Mouse (Mus musculus): ENCODE data around the gene Hist1h3a. TPM values are rescaled to one million over a fixed set of nuclear protein-coding genes. Genes with fewer than 3 reads are reported as not detected.
"Not testable (repeated sequence)": the region's sequence is repeated elsewhere in the genome, so short reads cannot be mapped to it uniquely, and the experiment has no call there.

Hist1h3a gene
- polyA plus RNA-seq, 1 experiment from 2014 or later = 3.6 TPM

- Histone ChIP-seq H3K36me3 (replicated peaks) (no peaks in the 10 kb centered on the region), H3K27me3 (ENCODE audit: poor library complexity, severe bottlenecking) (no peaks in the 10 kb centered on the region), H3K4me1 (peaks cover 39% of the 10 kb centered on the region), H3K4me3 (peak overlapping the region; percentile 56), H3K9me3 (no peaks in the 10 kb centered on the region), H3K27ac (peak overlapping the region; percentile 91)
- 66% methylated on average over 4 of the region's 4 CpGs for WGBS
- DNase-seq (ENCODE audit: extremely low spot score, low spot score) = no peak
Measured at GRCm38 (mm10) chr13:23753314-23754078, 8.7 kb downstream of the Hist1h3a start.

GRCm38 (mm10) chr13:23752742-23753172 is 9.4 kb downstream of the Hist1h3a start:
- Histone ChIP-seq H3K27me3 (ENCODE audit: poor library complexity, severe bottlenecking) (no peaks in the 10 kb centered on the region), H3K4me3 (peak overlapping the region; percentile 56), H3K4me1 (peaks cover 39% of the 10 kb centered on the region), H3K27ac (peak overlapping the region; percentile 91), H3K9me3 (no peaks in the 10 kb centered on the region), H3K36me3 (replicated peaks) (no peaks in the 10 kb centered on the region)
- no peak for DNase-seq (ENCODE audit: extremely low spot score, low spot score)
- 4% methylated on average over 6 of the region's 6 CpGs for WGBS

- not testable (repeated sequence) for H3K9me3 ChIP-seq; H3K36me3 ChIP-seq (replicated peaks); H3K27me3 ChIP-seq (ENCODE audit: poor library complexity, severe bottlenecking)
- Histone ChIP-seq H3K4me3 (peak within 1 kb of the TSS; percentile 56), H3K4me1 (peaks cover 39% of the 10 kb centered on the region), H3K27ac (peak within 1 kb of the TSS; percentile 98)
- DNase-seq (ENCODE audit: extremely low spot score, low spot score) = peak; percentile 89
- under 1% methylated on average over 23 of the region's 47 CpGs for WGBS
Measured at GRCm38 (mm10) chr13:23752067-23752741, 10.0 kb downstream of the Hist1h3a start, which contains the start of gene Hist1h3b. Gene Hist1h3b (plus strand): TSS chr13:23752267.

GRCm38 (mm10) chr13:23751478-23751956 is 10.7 kb downstream of the Hist1h3a start:
- no peaks in the 10 kb centered on the region for H3K27me3 ChIP-seq (ENCODE audit: poor library complexity, severe bottlenecking)
- peak overlapping the region; percentile 53 for H3K4me3 ChIP-seq
- H3K36me3 ChIP-seq (replicated peaks) = no peaks in the 10 kb centered on the region
- no peaks in the 10 kb centered on the region for H3K9me3 ChIP-seq
- H3K27ac ChIP-seq = peak overlapping the region; percentile 98
- DNase-seq (ENCODE audit: extremely low spot score, low spot score) = no peak
- WGBS = 2% methylated on average over 11 of the region's 11 CpGs
- peaks cover 41% of the 10 kb centered on the region for H3K4me1 ChIP-seq

GRCm38 (mm10) chr13:23750839-23751477 is 11.2 kb downstream of the Hist1h3a start, which contains the start of gene Hist1h2ab:
Gene Hist1h2ab (plus strand): TSS chr13:23751126.
- not testable (repeated sequence) for H3K36me3 ChIP-seq (replicated peaks); H3K9me3 ChIP-seq; H3K27me3 ChIP-seq (ENCODE audit: poor library complexity, severe bottlenecking)
- peak within 1 kb of the TSS; percentile 98 for H3K27ac ChIP-seq
- DNase-seq (ENCODE audit: extremely low spot score, low spot score) = peak; percentile 79
- peak within 1 kb of the TSS; percentile 53 for H3K4me3 ChIP-seq
- peaks cover 38% of the 10 kb centered on the region for H3K4me1 ChIP-seq
- WGBS = under 1% methylated on average over 33 of the region's 47 CpGs

- WGBS = 92% methylated on average over 5 of the region's 5 CpGs
- no peaks in the 10 kb centered on the region for H3K9me3 ChIP-seq
- H3K27me3 ChIP-seq (ENCODE audit: poor library complexity, severe bottlenecking) = no peaks in the 10 kb centered on the region
- peaks cover 39% of the 10 kb centered on the region for H3K4me1 ChIP-seq
- no peak for DNase-seq (ENCODE audit: extremely low spot score, low spot score)
- H3K27ac ChIP-seq = peak overlapping the region; percentile 98
- no peak overlapping the region for H3K4me3 ChIP-seq
- H3K36me3 ChIP-seq (replicated peaks) = no peaks in the 10 kb centered on the region
Measured at GRCm38 (mm10) chr13:23749563-23750121, 12.5 kb downstream of the Hist1h3a start.

GRCm38 (mm10) chr13:23747892-23748288 is 14.3 kb downstream of the Hist1h3a start:
- 12% methylated on average over 4 of the region's 4 CpGs for WGBS
- peaks cover 37% of the 10 kb centered on the region for H3K4me1 ChIP-seq
- no peaks in the 10 kb centered on the region for H3K27me3 ChIP-seq (ENCODE audit: poor library complexity, severe bottlenecking)
- H3K36me3 ChIP-seq (replicated peaks) = no peaks in the 10 kb centered on the region
- peak overlapping the region; percentile 58 for H3K4me3 ChIP-seq
- peak overlapping the region; percentile 98 for H3K27ac ChIP-seq
- peak; percentile 45 for DNase-seq (ENCODE audit: extremely low spot score, low spot score)
- no peaks in the 10 kb centered on the region for H3K9me3 ChIP-seq

- peak overlapping the region; percentile 58 for H3K4me3 ChIP-seq
- H3K27ac ChIP-seq = peak overlapping the region; percentile 98
- H3K27me3 ChIP-seq (ENCODE audit: poor library complexity, severe bottlenecking) = no peaks in the 10 kb centered on the region
- 3% methylated on average over 13 of the region's 13 CpGs for WGBS
- no peaks in the 10 kb centered on the region for H3K36me3 ChIP-seq (replicated peaks)
- peaks cover 35% of the 10 kb centered on the region for H3K4me1 ChIP-seq
- peak; percentile 37 for DNase-seq (ENCODE audit: extremely low spot score, low spot score)
- no peaks in the 10 kb centered on the region for H3K9me3 ChIP-seq
Measured at GRCm38 (mm10) chr13:23747081-23747891, 14.9 kb downstream of the Hist1h3a start.

GRCm38 (mm10) chr13:23746201-23747080 is 15.7 kb downstream of the Hist1h3a start, which contains the start of gene Hist1h2bb:
Gene Hist1h2bb (plus strand): TSS chr13:23746734.
- Histone ChIP-seq H3K4me1 (peaks cover 35% of the 10 kb centered on the region), H3K4me3 (peak within 1 kb of the TSS; percentile 58), H3K27ac (peak within 1 kb of the TSS; percentile 98)
- under 1% methylated on average over 48 of the region's 58 CpGs for WGBS
- H3K27me3 ChIP-seq (ENCODE audit: poor library complexity, severe bottlenecking); H3K9me3 ChIP-seq; H3K36me3 ChIP-seq (replicated peaks): not testable (repeated sequence)
- peak; percentile 78 for DNase-seq (ENCODE audit: extremely low spot score, low spot score)

GRCm38 (mm10) chr13:23745381-23746161 is 16.6 kb downstream of the Hist1h3a start, which contains the start of gene Hist1h3c:
Gene Hist1h3c (minus strand): TSS chr13:23745602.
- WGBS = under 1% methylated on average over 24 of the region's 28 CpGs
- Histone ChIP-seq H3K4me1 (peaks cover 43% of the 10 kb centered on the region), H3K4me3 (peak within 1 kb of the TSS; percentile 58), H3K27me3 (ENCODE audit: poor library complexity, severe bottlenecking) (no peaks in the 10 kb centered on the region), H3K27ac (peak within 1 kb of the TSS; percentile 98), H3K9me3 (no peaks in the 10 kb centered on the region), H3K36me3 (replicated peaks) (no peaks in the 10 kb centered on the region)
- peak; percentile 82 for DNase-seq (ENCODE audit: extremely low spot score, low spot score)

Data from forebrain, embryonic 10.5 days (tissue).